Mouse (Mus musculus) T-cell, adult 2 months (primary cell): ENCODE measurements at regions not wholly inside any gene's neighbourhood (a gene's known extent, or its start where the extent isn't known, plus 50 kb on each side); places are given as distances from the start of the nearest gene placed in this dataset.

Experiments
- DNase-seq: peaks from one replicate; pipeline ENCODE4 v3.0.0; 2022; ENCODE audit warnings: low spot score

- no peak for DNase-seq
Measured at GRCm38 (mm10) chr14:25126544-25126943, 332.4 kb upstream of the Zmiz1 start.

DNA sequence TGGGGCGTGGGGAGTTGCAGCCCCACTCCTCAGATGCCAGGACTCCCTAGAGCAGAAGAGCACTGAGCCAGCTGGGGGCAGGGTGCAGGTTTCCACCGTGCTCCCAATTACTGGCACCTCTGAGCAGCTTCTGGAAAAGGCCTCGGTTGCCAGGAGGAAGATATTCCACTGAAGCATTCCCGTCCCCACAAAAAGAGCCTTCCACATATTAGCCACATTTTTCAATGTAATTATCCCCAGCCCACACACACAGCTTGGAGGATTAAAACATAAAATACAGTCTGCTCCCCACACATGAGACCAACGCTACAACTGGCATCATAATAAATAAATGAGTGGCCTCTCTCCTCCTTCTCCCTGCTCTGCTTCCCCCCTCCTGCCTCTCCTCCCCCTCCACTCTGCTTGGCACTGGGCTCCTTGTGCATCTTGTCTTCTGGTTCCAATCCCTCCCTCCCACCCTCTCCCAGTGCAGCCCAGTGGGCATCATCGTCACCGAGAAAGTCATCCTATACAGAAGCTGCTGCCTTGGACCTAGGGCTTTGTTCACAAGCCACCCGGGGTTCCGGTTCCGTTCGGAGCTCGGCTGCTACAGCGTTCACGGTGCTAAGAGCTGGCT lies 331.3 kb upstream of the Zmiz1 start:
- DNase-seq = no peak

- no peak for DNase-seq
Measured at GRCm38 (mm10) chr14:25128160-25128547, 330.8 kb upstream of the Zmiz1 start.

GRCm38 (mm10) chr14:25135371-25135770 lies 323.6 kb upstream of the Zmiz1 start:
- no peak for DNase-seq

DNA sequence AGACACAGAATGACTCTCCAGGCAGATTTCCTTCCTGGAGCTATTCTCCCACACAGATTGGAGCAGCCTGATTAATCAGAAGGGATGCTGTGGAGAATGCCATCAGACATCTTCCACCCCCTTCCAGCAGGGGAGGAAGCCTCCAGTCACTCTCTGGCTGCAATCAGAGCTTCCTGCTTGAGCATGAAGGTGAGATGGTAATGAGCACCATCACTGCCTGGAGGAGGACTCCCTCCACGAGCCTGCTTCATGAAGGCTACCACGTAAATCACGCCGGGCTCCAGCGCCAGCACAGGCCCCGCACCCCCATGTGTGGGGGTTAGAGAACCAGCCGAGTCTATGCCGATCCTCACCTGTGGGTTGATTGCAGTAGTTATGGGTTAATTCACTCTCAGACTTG lies 321.7 kb upstream of the Zmiz1 start:
- no peak for DNase-seq

- DNase-seq = no peak
Measured at GRCm38 (mm10) chr14:25138485-25138884, 320.5 kb upstream of the Zmiz1 start.

GRCm38 (mm10) chr14:25141933-25142332 lies 317.1 kb upstream of the Zmiz1 start:
- no peak for DNase-seq

- no peak for DNase-seq
Measured at GRCm38 (mm10) chr14:25143051-25143450, 315.9 kb upstream of the Zmiz1 start.

DNA sequence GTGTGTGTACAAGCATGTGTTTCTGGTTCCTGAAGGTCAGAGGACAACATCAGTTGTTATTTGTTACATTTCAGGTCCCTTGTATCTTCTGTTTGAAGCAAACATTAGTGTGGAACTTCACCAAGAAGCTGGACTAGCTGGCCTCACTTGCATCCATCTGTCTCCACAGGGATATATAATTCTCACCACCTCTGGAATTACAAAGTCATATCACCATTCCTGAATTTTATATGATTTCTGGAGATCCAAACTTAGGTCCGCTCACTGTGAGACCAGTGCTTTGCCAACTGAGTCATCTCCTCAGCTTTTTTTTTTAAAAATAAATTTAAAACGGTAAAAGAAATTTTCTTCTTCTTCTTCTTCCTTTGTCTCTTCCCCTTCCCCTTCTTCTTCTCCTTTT lies 311.3 kb upstream of the Zmiz1 start:
- no peak for DNase-seq

DNA sequence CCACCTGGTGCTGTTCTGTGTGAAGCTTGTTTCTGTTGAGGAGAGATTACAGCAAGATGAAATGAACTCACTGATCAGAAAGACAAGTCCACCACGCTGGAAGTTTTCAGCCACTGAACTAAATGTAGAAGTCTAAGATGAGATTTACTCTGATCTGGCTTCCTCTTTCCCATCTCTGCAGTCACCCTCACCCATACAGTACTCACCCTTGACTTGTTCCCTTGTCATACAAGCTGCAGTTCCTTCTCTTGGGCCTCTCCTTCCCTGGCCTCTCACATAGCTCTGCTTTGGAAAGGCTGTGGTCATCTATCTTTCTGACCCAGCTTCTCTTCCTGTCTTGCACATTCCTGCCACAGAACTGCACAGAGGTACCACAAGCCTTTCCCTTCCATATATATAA lies 308.0 kb upstream of the Zmiz1 start:
- no peak for DNase-seq

- no peak for DNase-seq
Measured at GRCm38 (mm10) chr14:25151485-25151884, 307.5 kb upstream of the Zmiz1 start.

- DNase-seq = no peak
Measured at GRCm38 (mm10) chr14:25153573-25153972, 305.4 kb upstream of the Zmiz1 start.

DNA sequence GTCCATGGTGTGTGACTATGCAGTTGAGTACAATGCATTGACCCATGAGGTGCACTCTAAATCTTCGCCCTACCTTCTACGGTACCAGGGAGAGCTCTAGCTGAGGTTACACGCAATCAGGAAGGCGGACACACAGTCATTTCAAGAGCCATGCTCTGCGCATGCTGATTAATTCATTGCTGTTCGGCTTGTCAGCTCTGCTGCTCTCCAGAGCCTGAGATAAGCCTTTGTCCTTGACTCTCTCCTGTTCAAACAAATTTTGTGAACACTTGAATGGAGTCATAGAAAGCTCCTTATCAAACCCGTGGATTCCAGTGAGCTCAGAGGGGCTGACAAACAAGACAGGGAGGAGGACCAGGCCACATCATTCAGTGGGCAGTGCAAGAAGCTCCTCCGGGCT lies 304.8 kb upstream of the Zmiz1 start:
- no peak for DNase-seq

GRCm38 (mm10) chr14:25155008-25155783 lies 303.8 kb upstream of the Zmiz1 start:
- DNase-seq = no peak

- DNase-seq = no peak
Measured at GRCm38 (mm10) chr14:25156171-25156570, 302.8 kb upstream of the Zmiz1 start.

- peak; percentile 27 for DNase-seq
Measured at GRCm38 (mm10) chr14:25161684-25162321, 297.2 kb upstream of the Zmiz1 start.

DNA sequence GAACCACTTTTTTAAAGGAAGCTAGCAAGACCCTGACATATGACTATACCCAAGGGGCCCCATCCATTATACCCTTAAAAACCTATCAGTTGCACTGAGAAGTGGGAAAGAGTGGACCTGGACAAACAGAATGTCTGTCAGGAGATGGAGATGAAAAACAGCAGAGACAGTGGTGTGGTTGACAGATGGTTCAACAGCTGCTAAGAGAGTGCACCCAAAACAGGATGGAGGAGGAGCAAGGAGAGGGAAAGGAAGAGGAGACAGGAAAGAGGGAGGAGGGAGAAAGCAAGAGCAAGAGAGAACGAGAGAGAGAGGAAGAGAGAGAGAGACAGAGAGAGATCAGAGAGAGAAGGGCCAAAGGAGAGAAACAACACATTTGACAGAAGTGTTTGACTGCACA lies 292.8 kb upstream of the Zmiz1 start:
- DNase-seq = no peak

- DNase-seq = no peak
Measured at GRCm38 (mm10) chr14:25167604-25168003, 291.4 kb upstream of the Zmiz1 start.

DNA sequence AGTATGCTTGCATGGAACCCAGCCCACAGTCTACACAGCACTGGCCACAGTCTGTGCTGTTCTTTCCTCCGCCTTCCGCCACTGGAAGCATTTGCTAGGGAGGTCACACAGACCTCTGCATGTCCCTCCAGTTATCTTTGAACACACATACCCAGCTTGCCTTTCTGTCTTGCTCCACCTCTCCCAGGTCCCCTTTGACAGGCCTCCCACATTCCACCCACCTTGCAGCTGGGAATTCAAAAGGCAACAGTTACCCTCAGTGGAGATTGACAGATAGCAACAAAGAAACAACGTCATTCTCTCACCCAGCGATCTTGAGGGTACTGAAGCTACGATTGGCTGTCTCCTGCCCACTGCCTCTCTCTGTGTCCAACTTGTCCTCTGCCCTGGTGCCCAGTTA lies 290.7 kb upstream of the Zmiz1 start:
- DNase-seq = no peak

GRCm38 (mm10) chr14:25173281-25173680 lies 285.7 kb upstream of the Zmiz1 start:
- DNase-seq = no peak

- no peak for DNase-seq
Measured at GRCm38 (mm10) chr14:25173873-25174272, 285.1 kb upstream of the Zmiz1 start.

- no peak for DNase-seq
Measured at GRCm38 (mm10) chr14:25174402-25174801, 284.6 kb upstream of the Zmiz1 start.

DNA sequence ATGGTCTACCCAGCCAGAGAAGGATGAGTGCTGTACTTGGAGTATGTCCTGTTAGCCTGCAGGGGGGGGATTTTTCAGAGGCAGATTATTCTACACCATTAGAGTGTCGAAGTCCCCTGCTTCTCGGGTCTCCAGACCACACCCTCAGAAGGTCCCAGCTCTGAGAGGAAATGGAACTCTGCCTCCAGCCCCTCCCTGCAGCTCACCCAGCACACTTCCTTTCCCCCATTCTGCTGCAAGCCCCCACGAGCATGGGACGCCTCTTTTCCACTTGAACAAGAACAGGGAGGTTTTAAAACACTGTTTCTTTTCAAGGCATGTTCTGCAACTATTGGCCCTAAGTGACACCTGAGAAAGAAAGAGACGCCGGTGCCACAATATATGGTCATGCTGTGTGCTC lies 282.8 kb upstream of the Zmiz1 start:
- no peak for DNase-seq
